Mouse (Mus musculus): ENCODE results near the gene Hk3. TPM values are rescaled to one million over a fixed set of nuclear protein-coding genes. Genes with fewer than 3 reads are reported as not detected.

The Hk3 gene
- total and polyA plus RNA-seq, 3 experiments, result 1.2 to 2.5 (median 1.7) TPM

DNA sequence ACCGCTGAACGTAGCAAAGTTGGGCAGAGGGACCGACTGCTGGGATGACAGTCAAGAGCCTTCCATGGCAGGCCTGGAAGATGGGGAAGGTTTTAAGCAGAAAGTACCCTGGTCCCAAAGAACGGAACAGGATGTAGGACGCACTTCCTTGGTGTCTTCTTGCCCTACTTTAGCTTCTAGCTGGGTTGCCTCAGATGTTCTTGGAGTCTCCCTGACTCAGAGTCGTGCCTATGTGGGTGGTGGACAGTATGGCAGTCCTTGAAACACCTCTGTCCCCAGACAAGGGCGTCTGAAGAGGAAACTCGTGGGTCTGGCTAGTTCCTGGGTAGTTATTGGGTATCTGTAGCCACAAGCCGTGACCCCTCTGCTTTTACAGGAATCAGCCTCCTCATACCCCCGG is 19.1 kb downstream of the Hk3 start:
- no peak for DNase-seq

DNA sequence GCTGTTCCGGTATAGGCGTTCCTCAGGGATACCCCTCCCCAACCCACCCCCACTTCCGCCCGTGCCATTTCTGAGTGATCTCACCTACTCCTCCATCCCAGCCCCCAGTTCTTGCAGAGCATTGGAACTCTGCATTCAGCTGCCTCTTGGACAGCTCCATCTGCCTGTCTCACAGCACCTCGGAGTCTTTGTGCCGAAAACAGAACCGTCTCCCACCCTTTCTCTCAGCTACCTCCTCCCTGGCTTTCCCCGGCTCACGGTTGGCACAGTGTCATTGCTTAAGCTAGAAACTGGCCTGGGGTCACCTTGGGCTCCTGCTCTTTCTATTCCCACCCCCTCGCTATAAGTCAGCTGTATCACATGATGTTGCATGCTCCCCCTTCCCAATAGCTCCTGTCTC is 20.8 kb downstream of the Hk3 start:
- DNase-seq, result no peak

- DNase-seq, result peak; percentile 63
These were observed 23.6 kb downstream of the Hk3 start for GRCm38 (mm10) chr13:54997568-54997967.

DNA sequence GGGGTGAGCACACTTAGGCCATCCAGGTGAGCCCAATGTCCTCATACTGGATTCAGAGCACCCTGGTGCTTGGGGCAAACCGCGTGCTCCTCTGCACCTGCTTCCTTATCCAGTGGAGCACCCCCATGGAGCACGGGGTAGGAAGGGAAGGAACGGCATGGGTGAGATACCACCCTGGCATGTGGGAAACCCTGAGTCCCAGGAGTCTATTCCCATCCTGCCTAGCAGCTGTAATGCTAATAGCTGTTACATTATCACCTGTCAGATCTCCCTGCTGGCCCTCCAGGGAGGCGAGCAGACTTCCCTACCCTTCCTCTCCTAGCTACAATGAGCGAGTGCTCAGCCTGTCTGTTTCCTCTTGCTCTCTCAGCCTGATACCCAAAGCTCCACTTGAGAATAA is 26.0 kb downstream of the Hk3 start:
- no peak for DNase-seq

- DNase-seq, result no peak
These were observed 26.6 kb downstream of the Hk3 start for GRCm38 (mm10) chr13:54994576-54994975.

DNA sequence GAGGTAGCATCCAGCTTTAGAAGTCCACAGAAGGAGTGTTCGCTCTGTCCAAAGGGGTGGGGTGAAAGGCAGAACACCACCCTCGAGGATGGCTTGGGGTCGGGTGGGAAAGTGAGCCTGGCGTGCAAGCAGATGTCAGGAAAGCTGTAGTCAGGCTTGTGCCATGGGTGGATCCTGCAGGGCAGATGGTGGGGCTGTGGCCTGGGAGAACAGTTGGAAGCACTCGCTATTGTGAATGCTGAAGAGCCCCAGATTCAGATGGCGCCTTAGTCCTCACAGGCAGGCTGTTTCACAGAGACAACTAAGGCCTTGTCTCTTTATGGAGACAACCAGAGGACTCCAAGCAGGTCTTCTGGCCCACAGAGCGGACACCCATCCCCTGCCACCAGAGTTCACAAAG is 29.0 kb downstream of the Hk3 start:
- DNase-seq, result no peak

DNA sequence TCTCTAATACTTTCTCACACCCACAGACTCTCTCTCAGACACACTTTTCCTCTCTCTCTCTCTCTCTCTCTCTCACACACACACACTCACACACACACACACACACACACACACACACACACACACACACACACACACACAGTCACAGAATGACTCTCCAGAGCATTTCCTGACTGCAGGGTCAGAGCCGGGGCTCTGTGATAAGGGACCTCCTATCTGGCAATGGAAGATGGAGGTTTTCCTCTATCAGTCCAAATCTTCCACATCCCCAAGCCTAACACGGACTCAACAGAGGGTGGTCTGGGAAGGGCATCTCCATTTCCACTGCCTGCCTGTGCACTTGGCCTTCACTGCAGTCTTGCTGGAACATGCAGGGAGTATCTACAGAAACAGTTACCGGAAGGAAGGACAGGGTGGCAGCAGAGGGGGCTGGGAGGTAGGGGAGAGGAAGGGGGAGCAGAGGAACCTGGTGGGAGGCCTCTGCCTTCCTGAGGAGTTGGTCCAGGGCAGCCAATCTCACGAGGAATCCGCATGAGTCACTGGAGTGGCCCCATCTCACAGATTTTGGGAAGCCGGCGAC is 32.9 kb downstream of the Hk3 start:
- peak; percentile 17 for DNase-seq

- no peak for DNase-seq
These were observed 33.8 kb downstream of the Hk3 start for GRCm38 (mm10) chr13:54987405-54987804.

- no peak for DNase-seq
These were observed 37.6 kb downstream of the Hk3 start for GRCm38 (mm10) chr13:54983614-54984013.

- no peak for DNase-seq
These were observed 38.2 kb downstream of the Hk3 start for GRCm38 (mm10) chr13:54983001-54983400.

GRCm38 (mm10) chr13:54980957-54981356 is 40.2 kb downstream of the Hk3 start:
- peak; percentile 46 for DNase-seq

DNA sequence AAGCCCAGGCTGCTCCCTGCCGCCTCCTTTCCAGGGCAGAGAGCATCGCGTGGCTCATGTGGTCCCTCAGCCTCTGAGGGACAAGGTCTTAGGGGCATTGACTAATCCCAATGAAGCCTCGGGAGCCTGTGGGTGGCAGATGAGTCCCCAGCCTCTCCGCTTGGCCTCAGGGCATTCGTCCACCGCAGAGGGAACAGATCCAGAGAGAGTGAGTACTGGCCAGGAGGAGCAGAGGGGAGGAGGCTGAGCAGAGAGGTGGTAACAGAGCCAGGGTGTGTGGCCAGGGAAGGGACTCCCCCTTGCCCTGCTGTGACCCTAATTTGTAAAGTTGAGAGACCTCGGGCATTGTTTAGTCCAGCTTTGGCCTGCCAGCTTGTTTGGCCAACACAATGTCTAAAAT is 42.4 kb downstream of the Hk3 start:
- peak; percentile 11 for DNase-seq

GRCm38 (mm10) chr13:54975546-54975945 is 45.6 kb downstream of the Hk3 start:
- DNase-seq, result no peak

- peak; percentile 20 for DNase-seq
These were observed 50.5 kb downstream of the Hk3 start for GRCm38 (mm10) chr13:54970521-54971247.

- DNase-seq, result no peak
These were observed 51.7 kb downstream of the Hk3 start for GRCm38 (mm10) chr13:54969513-54969912.

- DNase-seq, result no peak
These were observed 52.5 kb downstream of the Hk3 start for GRCm38 (mm10) chr13:54968636-54969035.

GRCm38 (mm10) chr13:54967501-54967900 is 53.7 kb downstream of the Hk3 start:
- no peak for DNase-seq

DNA sequence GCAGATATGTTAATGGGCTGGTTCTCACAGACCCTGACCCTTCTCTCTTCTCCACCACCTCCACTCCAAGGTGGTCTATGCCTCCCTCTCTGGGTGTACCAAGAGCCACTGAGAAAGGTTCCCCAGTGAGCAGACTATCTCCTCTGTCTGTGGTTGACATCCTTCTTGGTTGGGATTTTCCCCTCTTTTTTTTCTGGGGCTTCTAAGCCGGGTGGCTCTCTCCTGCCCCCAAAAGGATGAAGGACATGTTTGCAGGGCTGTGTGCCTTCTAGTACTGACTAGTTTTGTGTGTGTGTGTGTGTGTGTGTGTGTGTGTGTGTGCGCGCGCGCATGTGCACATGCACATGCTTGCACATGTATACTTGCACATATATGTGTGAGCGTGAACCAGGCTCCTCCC is 55.9 kb downstream of the Hk3 start:
- no peak for DNase-seq

- no peak for DNase-seq
These were observed 60.7 kb downstream of the Hk3 start for GRCm38 (mm10) chr13:54960491-54960890.

DNA sequence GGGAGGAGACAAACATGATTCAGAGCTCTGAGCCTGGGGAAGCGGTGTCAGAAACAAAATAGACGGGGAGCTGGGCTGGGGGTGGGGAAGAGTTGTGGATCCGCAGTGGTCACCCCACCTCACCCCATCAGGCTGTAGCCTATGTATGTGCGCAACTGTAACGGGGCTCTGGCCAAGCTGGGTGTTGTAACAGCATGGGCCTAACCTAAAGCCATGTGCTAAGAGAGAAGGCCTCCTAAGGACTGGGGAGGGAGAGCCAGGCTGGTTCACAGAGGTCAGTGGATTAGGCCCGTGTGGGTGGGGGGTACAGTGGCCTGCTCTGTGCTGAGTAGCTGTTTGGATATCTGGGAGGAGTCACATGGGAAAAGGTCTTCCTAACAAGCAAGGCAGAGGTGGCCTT is 61.3 kb downstream of the Hk3 start:
- no peak for DNase-seq

GRCm38 (mm10) chr13:54959059-54959701 is 62.0 kb downstream of the Hk3 start:
- DNase-seq, result no peak

DNA sequence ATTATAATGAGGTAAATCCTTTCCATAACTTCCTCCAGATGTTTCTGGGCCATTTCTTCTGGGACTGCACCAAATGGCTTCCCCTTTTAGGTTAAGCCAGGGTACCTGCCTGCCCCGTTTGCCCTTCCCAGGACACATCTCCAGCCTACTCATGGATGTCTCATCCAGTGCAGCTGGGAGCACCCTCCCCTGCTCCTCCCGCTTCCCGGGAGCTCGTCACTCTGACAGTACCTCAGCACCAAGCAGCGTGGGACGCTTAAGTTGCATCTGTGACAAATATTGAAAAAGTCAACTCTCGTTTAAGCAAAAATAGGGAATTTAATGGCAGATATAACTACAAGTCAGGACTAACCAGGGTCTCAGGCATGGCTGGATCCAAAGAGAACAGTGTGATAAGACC is 63.9 kb downstream of the Hk3 start:
- no peak for DNase-seq
